Mouse (Mus musculus): ENCODE data around the gene 9530053A07Rik. TPM values are rescaled to one million over a fixed set of nuclear protein-coding genes. Genes with fewer than 3 reads are reported as not detected.

Gene 9530053A07Rik
- total and polyA plus RNA-seq, 3 experiments: not detected

Other genes with a start within 250 kb of the 9530053A07Rik start
- gene Zfp974, start 200.0 kb upstream of the 9530053A07Rik start, total RNA-seq (2012; rRNA removed): 2.0 and 2.3 TPM in 2 replicates
- 1 to 10 TPM in 1 of 2 experiments, not detected in 1; 1.4 TPM for gene Zfp974, start 200.0 kb upstream of the 9530053A07Rik start, polyA plus RNA-seq (2012; ENCODE audit: insufficient read depth in 1 of 2, insufficient read length in 2 of 2, low read depth in 1 of 2, low replicate concordance in 2 of 2, missing spikeins in 1 of 2)
- 9.7 and 10.6 TPM in 2 replicates for gene Zfp780b, start 150.3 kb upstream of the 9530053A07Rik start, total RNA-seq (2012; rRNA removed)
- gene Zfp780b, start 150.3 kb upstream of the 9530053A07Rik start, polyA plus RNA-seq (2012; ENCODE audit: insufficient read depth in 1 of 2, insufficient read length in 2 of 2, low read depth in 1 of 2, low replicate concordance in 2 of 2, missing spikeins in 1 of 2): 1 to 10 TPM in 1 of 2 experiments, not detected in 1; 4.5 TPM
- 5.1 and 5.2 TPM in 2 replicates for gene Zfp850, start 115.4 kb upstream of the 9530053A07Rik start, total RNA-seq (2012; rRNA removed)
- gene Zfp850, start 115.4 kb upstream of the 9530053A07Rik start, polyA plus RNA-seq (2012; ENCODE audit: insufficient read depth in 1 of 2, insufficient read length in 2 of 2, low read depth in 1 of 2, low replicate concordance in 2 of 2, missing spikeins in 1 of 2): 1 to 10 TPM in 1 of 2 experiments, not detected in 1; 3.3 TPM
- gene Psmc4, start 79.4 kb upstream of the 9530053A07Rik start, total RNA-seq (2012; rRNA removed): 267 and 275 TPM in 2 replicates
- gene Psmc4, start 79.4 kb upstream of the 9530053A07Rik start, polyA plus RNA-seq (2012; ENCODE audit: insufficient read depth in 1 of 2, insufficient read length in 2 of 2, low read depth in 1 of 2, low replicate concordance in 2 of 2, missing spikeins in 1 of 2): 100 to 1,000 TPM in 1 of 2 experiments, not detected in 1; 286 TPM
- gene Fcgbp, start 58.2 kb upstream of the 9530053A07Rik start, total RNA-seq (2012; rRNA removed): not detected in 2 replicates
- gene Fcgbp, start 58.2 kb upstream of the 9530053A07Rik start, polyA plus RNA-seq (2012; ENCODE audit: insufficient read depth in 1 of 2, insufficient read length in 2 of 2, low read depth in 1 of 2, low replicate concordance in 2 of 2, missing spikeins in 1 of 2): not detected
- 262 and 268 TPM in 2 replicates for gene Fbl, start 40.2 kb downstream of the 9530053A07Rik start, total RNA-seq (2012; rRNA removed)
- 100 to 1,000 TPM in 1 of 2 experiments, not detected in 1; 819 TPM for gene Fbl, start 40.2 kb downstream of the 9530053A07Rik start, polyA plus RNA-seq (2012; ENCODE audit: insufficient read depth in 1 of 2, insufficient read length in 2 of 2, low read depth in 1 of 2, low replicate concordance in 2 of 2, missing spikeins in 1 of 2)
- 0.69 and 0.85 TPM in 2 replicates for gene Dyrk1b, start 50.0 kb downstream of the 9530053A07Rik start, total RNA-seq (2012; rRNA removed)
- under 1 TPM in 1 of 2 experiments, not detected in 1; 0.89 TPM for gene Dyrk1b, start 50.0 kb downstream of the 9530053A07Rik start, polyA plus RNA-seq (2012; ENCODE audit: insufficient read depth in 1 of 2, insufficient read length in 2 of 2, low read depth in 1 of 2, low replicate concordance in 2 of 2, missing spikeins in 1 of 2)
- gene Eid2, start 138.4 kb downstream of the 9530053A07Rik start, total RNA-seq (2012; rRNA removed): not detected in 2 replicates
- not detected for gene Eid2, start 138.4 kb downstream of the 9530053A07Rik start, polyA plus RNA-seq (2012; ENCODE audit: insufficient read depth in 1 of 2, insufficient read length in 2 of 2, low read depth in 1 of 2, low replicate concordance in 2 of 2, missing spikeins in 1 of 2)
- gene Eid2b, start 148.3 kb downstream of the 9530053A07Rik start, total RNA-seq (2012; rRNA removed): 3.2 TPM in 2 replicates
- 1 to 10 TPM in 1 of 2 experiments, not detected in 1; 5.3 TPM for gene Eid2b, start 148.3 kb downstream of the 9530053A07Rik start, polyA plus RNA-seq (2012; ENCODE audit: insufficient read depth in 1 of 2, insufficient read length in 2 of 2, low read depth in 1 of 2, low replicate concordance in 2 of 2, missing spikeins in 1 of 2)
- gene Selenov, start 161.7 kb downstream of the 9530053A07Rik start, total RNA-seq (2012; rRNA removed): not detected in 2 replicates
- not detected for gene Selenov, start 161.7 kb downstream of the 9530053A07Rik start, polyA plus RNA-seq (2012; ENCODE audit: insufficient read depth in 1 of 2, insufficient read length in 2 of 2, low read depth in 1 of 2, low replicate concordance in 2 of 2, missing spikeins in 1 of 2)
- gene Dll3, start 172.8 kb downstream of the 9530053A07Rik start, total RNA-seq (2012; rRNA removed): 0.15 and 0.16 TPM in 2 replicates
- under 1 TPM in 1 of 2 experiments, not detected in 1; 0.57 TPM for gene Dll3, start 172.8 kb downstream of the 9530053A07Rik start, polyA plus RNA-seq (2012; ENCODE audit: insufficient read depth in 1 of 2, insufficient read length in 2 of 2, low read depth in 1 of 2, low replicate concordance in 2 of 2, missing spikeins in 1 of 2)
- 142 and 167 TPM in 2 replicates for gene Timm50, start 182.6 kb downstream of the 9530053A07Rik start, total RNA-seq (2012; rRNA removed)
- 100 to 1,000 TPM in 1 of 2 experiments, not detected in 1; 216 TPM for gene Timm50, start 182.6 kb downstream of the 9530053A07Rik start, polyA plus RNA-seq (2012; ENCODE audit: insufficient read depth in 1 of 2, insufficient read length in 2 of 2, low read depth in 1 of 2, low replicate concordance in 2 of 2, missing spikeins in 1 of 2)
- 63.3 and 66.0 TPM in 2 replicates for gene Supt5, start 209.3 kb downstream of the 9530053A07Rik start, total RNA-seq (2012; rRNA removed)
- 100 to 1,000 TPM; 156 to 448 TPM for gene Supt5, start 209.3 kb downstream of the 9530053A07Rik start, polyA plus RNA-seq (2012; ENCODE audit: insufficient read depth in 1 of 2, insufficient read length in 2 of 2, low read depth in 1 of 2, low replicate concordance in 2 of 2, missing spikeins in 1 of 2)
- gene Rps16, start 221.2 kb downstream of the 9530053A07Rik start, total RNA-seq (2012; rRNA removed): 2,133 and 2,343 TPM in 2 replicates
- 1,000 to 10,000 TPM; 1,661 to 1,740 TPM for gene Rps16, start 221.2 kb downstream of the 9530053A07Rik start, polyA plus RNA-seq (2012; ENCODE audit: insufficient read depth in 1 of 2, insufficient read length in 2 of 2, low read depth in 1 of 2, low replicate concordance in 2 of 2, missing spikeins in 1 of 2)
- gene Plekhg2, start 243.1 kb downstream of the 9530053A07Rik start, total RNA-seq (2012; rRNA removed): 1.1 and 1.8 TPM in 2 replicates
- gene Plekhg2, start 243.1 kb downstream of the 9530053A07Rik start, polyA plus RNA-seq (2012; ENCODE audit: insufficient read depth in 1 of 2, insufficient read length in 2 of 2, low read depth in 1 of 2, low replicate concordance in 2 of 2, missing spikeins in 1 of 2): 1 to 10 TPM in 1 of 2 experiments, not detected in 1; 9.2 TPM

Data from MEL (cell line).